Mouse (Mus musculus): ENCODE results near the gene Ctbs.
A peak's percentile ranks its signal among the peaks of the same experiment; 100 is the strongest.

Ctbs gene

GRCm38 (mm10) chr3:146449745-146450250 is at the start of gene Ctbs:
Ctbs (plus strand) TSS chr3:146449795.
- no peak for DNase-seq (ENCODE audit: low read depth, low spot score)

GRCm38 (mm10) chr3:146403770-146404169 is 45.8 kb upstream of the Ctbs start:
- DNase-seq (ENCODE audit: low read depth, low spot score) = no peak

- DNase-seq (ENCODE audit: low read depth, low spot score) = peak; percentile 95
Measured at GRCm38 (mm10) chr3:146404311-146405201, 45.0 kb upstream of the Ctbs start, which contains the start of gene Ssx2ip. Ssx2ip (plus strand) TSS chr3:146404642.

DNA sequence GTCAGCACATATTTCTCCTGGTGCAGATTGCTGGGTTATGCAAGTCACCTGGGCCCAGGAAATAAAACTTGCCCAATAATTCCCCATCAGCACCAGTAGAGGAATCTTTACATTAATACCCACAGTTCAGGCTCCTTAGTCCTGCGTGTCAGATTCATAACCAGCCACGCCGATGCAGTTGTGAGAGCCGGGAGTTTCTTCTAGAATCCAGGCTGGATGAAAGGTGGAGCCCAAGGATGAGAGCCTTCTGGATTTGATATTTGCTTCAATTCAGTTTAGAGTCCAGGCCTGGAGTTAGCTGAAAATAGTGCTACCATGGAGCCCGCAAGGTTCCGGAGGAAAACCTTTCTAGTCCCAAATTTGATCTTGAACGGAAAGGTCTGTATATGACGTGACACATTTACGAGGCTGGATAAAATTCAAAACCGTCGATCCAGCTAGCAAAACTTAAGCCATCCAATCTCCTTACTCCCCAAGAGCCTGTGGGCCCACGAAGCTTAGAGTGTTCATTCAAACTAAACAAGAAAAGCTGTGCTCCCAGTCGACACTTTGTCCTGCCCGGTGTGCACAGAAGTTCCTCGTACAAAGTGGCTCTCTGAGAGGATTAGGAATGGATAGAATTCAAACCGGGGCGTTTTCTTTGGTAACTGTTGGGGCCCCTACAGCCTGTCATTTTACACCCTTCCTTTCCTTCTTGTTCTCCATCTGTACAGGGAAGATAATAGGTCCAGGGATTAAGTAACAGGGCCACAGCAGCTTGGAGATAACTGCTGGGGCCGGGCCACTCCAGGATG is 44.2 kb upstream of the Ctbs start:
- no peak for DNase-seq (ENCODE audit: low read depth, low spot score)

GRCm38 (mm10) chr3:146406007-146406341 is 43.6 kb upstream of the Ctbs start:
- DNase-seq (ENCODE audit: low read depth, low spot score) = no peak

DNA sequence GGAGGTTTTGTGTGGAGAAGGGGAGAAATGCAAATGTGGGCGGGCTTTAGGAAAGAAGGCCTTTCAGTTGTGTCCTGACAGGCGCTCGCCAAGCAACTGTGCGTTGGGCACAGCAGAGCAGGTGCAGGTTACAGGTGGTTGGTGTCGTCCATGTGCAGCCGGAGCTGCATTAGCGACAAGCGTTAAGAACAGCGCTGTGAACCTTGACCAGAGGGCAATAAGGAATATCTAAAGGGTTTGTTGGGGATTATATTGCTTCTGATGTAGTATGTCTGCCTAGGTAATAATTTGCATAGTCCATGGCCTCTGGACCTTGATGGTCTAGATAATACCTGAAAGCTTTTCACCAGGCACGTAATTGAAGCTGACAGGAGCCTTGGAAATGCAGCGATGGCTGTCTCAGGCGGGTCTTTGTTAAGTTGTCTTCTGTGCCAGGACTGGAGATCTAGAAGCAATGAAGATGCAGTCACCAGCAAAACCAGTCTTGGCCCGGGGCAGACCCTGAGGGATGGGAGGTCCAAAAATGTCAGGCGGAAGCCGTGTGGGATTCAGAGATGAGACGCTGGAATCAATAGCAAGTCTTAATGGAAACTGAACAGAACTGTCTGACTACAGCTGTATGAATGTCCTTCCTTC is 42.4 kb upstream of the Ctbs start:
- no peak for DNase-seq (ENCODE audit: low read depth, low spot score)

DNA sequence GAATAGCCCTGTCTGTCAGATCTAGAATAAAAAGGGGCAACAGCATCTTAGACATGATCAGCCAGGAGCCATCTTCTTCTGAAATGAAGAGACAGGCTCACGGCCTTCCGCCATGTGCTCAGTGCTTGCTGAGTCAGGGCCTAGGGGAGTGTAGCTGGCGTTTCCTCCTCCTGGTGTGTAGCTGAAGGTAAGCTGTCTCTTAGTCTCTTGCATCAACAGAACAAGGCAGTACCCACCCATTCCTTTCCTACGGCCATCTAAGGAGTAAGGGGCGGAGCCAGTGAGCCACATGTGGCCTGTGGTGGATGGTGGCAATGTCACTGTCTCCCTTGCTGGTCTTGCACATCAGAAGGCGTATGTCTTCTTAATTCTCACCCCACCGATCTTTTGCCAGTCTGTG is 39.5 kb upstream of the Ctbs start:
- no peak for DNase-seq (ENCODE audit: low read depth, low spot score)

- no peak for DNase-seq (ENCODE audit: low read depth, low spot score)
Measured at GRCm38 (mm10) chr3:146412008-146412407, 37.6 kb upstream of the Ctbs start.

DNA sequence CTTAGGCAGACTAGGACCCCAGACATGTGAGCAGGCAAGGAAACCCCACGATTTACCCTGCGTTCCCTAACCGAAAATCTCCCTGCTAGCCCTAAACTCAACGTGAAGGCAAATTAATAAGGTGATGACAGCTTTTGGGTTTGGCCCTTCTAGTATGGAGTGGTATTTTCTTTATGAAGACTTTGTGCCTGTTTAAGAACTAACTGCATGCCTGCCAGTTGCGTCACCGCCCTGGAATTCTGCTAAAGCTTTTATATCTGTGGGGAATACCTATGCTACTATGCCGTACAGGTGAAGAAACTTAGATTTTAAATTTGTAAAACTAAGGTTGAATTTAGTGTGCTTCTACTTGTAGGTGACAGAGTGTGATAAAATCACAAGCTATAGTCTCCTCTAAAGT is 37.1 kb upstream of the Ctbs start:
- DNase-seq (ENCODE audit: low read depth, low spot score) = no peak

DNA sequence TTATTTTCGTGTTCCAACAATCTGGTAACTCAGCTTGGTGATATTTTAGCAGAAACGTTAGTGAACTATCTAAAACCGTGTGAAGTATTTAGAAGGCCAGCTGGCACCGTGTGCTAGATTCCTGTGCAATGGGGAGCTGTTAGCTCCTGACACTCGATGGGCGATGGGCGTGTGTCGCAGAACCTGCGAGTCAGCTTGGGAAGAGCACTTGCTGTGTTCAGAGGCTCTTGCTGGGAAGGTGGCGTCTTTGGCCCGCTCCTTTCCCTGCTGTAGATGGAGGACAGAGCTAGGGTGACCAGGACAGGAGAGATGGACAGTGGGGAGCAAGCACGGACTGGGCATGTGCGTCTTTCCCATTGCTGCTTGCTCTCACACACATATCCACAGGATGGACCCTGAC is 36.6 kb upstream of the Ctbs start:
- DNase-seq (ENCODE audit: low read depth, low spot score) = no peak

DNA sequence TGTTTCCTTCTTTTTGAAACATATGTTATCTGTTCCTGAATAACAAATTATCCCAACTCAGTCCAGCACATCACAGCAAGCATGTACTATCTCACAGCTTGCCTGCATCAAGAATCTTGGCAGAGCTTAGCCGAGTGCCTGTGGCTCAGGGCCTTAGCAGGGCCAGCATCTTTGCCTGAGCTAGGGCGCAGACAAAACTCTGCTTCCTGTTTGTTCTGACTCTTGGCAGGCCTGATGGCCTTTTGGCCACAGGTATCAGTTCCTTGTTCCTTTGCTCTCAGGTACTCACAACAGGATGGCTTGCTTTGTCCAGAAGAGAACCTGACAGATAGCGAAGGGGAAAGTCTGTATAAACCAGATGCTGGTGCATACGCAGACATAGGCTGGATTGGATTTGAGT is 35.6 kb upstream of the Ctbs start:
- DNase-seq (ENCODE audit: low read depth, low spot score) = no peak

DNA sequence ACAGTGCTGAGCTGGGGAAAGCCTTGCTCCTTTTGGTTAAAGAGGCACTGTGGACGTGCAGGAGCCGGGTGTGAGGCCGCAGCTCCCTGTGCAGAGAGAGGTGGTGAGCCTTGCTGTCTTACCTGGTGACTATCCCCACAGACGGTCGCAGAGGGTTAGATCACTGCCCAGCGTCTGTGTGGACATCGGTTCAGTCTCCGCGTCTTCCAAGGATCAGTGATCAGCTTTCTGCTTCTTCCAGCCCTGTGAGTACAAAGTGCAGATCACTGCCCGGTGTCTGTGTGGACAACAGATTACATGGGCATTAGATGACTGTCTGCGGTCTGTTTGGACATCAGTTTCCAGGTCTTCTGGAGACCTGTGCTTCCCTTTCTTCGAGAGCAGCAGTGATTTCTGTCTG is 35.0 kb upstream of the Ctbs start:
- no peak for DNase-seq (ENCODE audit: low read depth, low spot score)

DNA sequence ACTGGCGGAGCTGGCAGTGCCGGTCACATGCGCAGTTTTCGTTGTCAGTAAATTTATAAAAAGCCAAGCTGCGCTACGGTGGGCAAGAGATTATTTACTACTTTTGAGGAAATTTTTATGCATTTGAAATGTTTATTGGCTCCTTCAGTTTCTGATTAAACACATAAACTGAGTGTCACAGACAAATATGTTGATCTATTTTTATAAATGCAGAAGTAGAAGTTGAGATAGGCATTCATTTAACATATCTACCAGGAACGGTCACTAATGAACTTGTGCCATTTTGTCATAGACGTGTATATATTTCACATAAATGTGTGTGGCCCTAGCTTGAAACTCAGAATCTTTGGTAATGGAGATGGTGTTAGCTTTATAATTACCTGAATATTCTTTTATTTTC is 31.7 kb upstream of the Ctbs start:
- DNase-seq (ENCODE audit: low read depth, low spot score) = no peak

GRCm38 (mm10) chr3:146418901-146419300 is 30.7 kb upstream of the Ctbs start:
- no peak for DNase-seq (ENCODE audit: low read depth, low spot score)

DNA sequence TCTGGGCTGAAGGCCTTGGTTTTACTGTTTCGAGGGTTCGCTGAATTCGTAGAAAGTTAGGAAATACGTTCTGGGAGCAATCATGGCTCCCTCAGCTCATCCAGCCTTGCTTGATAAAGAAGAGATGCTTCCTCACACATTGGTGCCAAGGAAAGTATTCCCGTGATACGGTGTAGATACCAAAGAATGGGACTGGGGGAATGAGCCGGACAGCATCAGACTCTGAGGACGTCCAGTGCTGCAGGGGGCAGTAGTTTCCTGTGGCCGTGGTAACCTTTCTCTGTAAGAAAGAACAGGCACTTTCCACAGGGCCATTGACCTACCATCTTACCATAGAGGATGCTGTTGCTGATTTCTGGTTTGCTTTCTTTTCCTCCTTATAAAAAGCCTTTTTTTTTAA is 30.1 kb upstream of the Ctbs start:
- DNase-seq (ENCODE audit: low read depth, low spot score) = no peak

- DNase-seq (ENCODE audit: low read depth, low spot score) = no peak
Measured at GRCm38 (mm10) chr3:146419992-146420537, 29.5 kb upstream of the Ctbs start.

DNA sequence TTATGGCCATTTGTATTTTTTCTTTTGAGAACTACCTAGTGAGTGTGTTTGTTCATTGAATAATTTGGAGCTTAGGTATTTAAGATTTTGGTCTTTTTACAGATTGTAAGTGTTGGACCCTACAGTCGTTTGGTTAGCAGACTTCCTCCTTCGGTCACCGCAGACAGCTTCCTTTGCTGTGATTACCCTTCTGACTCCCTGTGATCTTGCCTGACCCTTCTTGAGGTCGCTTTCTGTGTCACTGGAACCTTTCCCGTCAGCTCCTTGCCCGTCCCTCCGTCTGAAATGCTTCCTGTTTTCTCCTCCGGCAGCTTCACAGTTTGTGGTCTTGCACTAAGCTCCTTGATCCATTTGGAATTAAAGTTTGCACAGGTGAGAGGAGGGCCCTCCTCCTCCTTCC is 27.8 kb upstream of the Ctbs start:
- peak; percentile 19 for DNase-seq (ENCODE audit: low read depth, low spot score)

GRCm38 (mm10) chr3:146423710-146424109 is 25.9 kb upstream of the Ctbs start:
- DNase-seq (ENCODE audit: low read depth, low spot score) = no peak

GRCm38 (mm10) chr3:146424306-146424900 is 25.2 kb upstream of the Ctbs start:
- DNase-seq (ENCODE audit: low read depth, low spot score) = no peak

DNA sequence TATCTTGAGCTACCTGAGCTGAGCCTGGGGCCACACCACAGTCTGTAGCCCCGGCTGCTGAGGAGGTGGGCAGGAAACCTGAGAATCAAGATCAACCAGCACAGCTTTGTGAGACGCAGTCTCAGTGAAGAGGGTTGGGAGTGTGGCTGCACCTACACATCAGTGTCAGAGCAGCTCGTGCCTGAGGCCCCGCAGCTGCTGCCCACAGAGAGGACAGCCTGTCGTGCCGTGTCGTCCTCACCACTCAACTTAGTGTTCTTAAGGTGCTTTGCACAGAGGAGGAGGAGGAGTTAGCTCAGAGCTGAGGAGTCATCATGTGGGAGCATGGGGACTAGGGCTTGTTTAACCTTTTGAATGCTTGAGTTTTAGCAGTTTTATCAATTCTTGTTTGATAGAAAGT is 23.7 kb upstream of the Ctbs start:
- DNase-seq (ENCODE audit: low read depth, low spot score) = no peak

GRCm38 (mm10) chr3:146426489-146426888 is 23.1 kb upstream of the Ctbs start:
- no peak for DNase-seq (ENCODE audit: low read depth, low spot score)

Data from CD4-positive helper T cell, adult 2 months (primary cell).